Mouse (Mus musculus) lung, adult 2 months (tissue): Measurements from ENCODE around the gene Pex14. TPM values are rescaled to one million over a fixed set of nuclear protein-coding genes. Genes with fewer than 3 reads are reported as not detected.

Experiments
- DNase-seq: peaks from one replicate; pipeline ENCODE4 v3.0.0; 2022
- H3K4me1 ChIP-seq: fragments of 200-500 bp; 2 replicates; pipeline ENCODE4 v1.6.1; 2011; ENCODE audit warnings: low read length; ENCODE audit not compliant: control insufficient read depth, insufficient read depth
- H3K4me3 ChIP-seq: fragments of 200-500 bp; replicated peaks from 2 replicates; pipeline ENCODE3; 2011; ENCODE audit warnings: low read depth, mild to moderate bottlenecking, control low read depth, low read length; ENCODE audit errors: extremely low read depth
- CTCF ChIP-seq: fragments of 200-500 bp; IDR thresholded peaks from 2 replicates; pipeline ENCODE4 v1.5.1; 2011; ENCODE audit warnings: mild to moderate bottlenecking, low read length, control low read depth; ENCODE audit not compliant: insufficient read depth
- POLR2A ChIP-seq: fragments of 200-500 bp; IDR thresholded peaks from 2 replicates; pipeline ENCODE4 v1.6.1; 2011; ENCODE audit warnings: low read depth, mild to moderate bottlenecking, control low read depth, low read length, borderline replicate concordance; ENCODE audit errors: extremely low read depth
- WGBS: fragments of 180-500 bp; shearing (Covaris S2); methylation state at CpG from one replicate; pipeline ENCODE4 v1.1.7; 2018; 5-methylcytosine and 5-hydroxymethylcytosine counted together
- polyA plus RNA-seq: library from polyadenylated mRNA; depleted of rRNA; stranded (reverse); fragments of >200 nt; gene quantifications from 2 replicates; pipeline ENCODE4 v1.2.3, GENCODE M21; 2012

Gene Pex14
- polyA plus RNA-seq, 1 experiment = 39.2 TPM

DNA sequence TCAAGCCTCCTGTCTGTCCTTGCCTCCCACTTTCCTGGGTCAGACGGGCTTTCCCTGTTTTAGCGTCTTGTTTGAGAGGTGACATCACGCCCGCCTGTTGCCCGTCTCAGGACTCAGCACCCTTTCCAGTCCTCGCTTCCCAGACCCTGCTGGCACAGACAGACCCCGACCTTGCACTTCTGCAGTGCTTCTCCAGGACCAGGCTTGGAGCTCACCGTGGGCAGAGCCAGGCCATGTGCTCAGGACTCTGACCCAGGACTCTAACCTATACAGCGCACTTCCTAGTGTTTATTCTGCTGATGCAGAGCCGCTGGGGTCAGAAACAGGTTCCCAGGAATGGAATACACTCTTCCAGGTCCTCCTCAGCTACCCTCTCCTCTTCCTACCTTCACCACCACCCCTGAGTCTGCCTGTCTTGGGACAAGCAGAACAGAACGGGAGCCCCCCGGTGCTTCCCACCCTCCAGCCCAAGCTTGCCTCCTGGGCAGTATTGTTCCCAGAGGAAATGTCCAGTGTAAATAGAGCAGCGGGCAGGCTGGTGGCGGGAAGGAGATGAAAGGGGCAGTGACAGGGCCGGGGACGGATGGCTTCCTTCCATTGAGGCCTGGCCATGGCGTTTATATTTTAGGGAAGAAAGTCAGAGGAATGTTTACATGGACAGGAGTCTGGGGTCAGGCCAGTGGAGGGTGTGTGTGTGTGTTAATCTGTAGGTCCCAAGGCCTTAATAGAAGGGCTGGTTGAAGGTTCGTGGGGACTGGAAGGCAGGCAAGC is 173.9 kb downstream of the Pex14 start:
- WGBS = 35% methylated on average over 18 of the region's 18 CpGs
- Histone ChIP-seq H3K4me3 (no peak overlapping the region), H3K4me1 (peaks cover 49% of the 10 kb centered on the region)
- TF ChIP-seq CTCF = no peak
- no peak for TF ChIP-seq POLR2A
- DNase-seq = no peak

DNA sequence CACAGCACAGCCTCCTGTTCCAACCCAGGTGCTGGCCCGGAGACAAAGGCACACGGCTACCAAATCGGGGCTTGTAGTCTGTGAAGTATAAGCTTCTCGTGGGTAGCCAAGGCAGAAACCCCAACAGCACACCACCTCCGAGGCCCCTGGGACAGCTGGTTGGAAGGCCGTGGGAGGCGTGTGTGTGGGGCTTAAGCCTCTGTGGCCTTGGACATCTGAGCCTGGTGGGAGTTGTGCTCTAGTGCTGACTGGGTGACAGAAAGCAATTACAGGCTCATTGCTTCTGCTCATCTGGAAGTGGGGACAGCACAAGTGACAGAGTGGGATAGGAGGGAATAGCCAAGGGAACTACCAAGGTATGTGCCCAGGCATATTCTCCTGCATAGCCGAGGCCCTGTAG is 175.7 kb downstream of the Pex14 start:
- WGBS = 52% methylated on average over 8 of the region's 8 CpGs
- no peak for DNase-seq
- no peak for TF ChIP-seq CTCF
- TF ChIP-seq POLR2A = no peak
- Histone ChIP-seq H3K4me1 (peaks cover 60% of the 10 kb centered on the region), H3K4me3 (no peak overlapping the region)

DNA sequence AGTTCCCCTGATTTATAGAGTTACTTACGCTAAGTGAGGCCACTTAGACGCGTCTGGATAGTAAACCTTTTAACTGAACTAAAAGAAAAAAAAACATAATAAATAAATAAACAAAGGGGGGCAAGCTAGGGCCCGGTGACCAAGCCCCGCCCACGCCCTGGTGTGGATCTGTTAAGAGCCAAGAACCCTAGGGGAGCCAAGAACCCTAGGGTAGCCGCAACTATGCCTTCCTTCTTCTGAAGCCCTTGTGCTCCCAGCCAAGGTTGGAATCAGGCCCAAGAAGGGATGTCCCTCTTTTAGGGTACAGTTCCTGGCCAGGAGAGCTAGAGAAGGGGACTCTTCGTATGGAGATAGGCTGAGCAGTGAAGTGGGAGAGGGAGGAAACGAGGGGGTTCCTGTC is 176.3 kb downstream of the Pex14 start:
- H3K4me3 ChIP-seq = no peak overlapping the region
- TF ChIP-seq POLR2A (no peak), CTCF (no peak)
- DNase-seq = no peak
- WGBS = 42% methylated on average over 9 of the region's 9 CpGs
- peaks cover 58% of the 10 kb centered on the region for H3K4me1 ChIP-seq

DNA sequence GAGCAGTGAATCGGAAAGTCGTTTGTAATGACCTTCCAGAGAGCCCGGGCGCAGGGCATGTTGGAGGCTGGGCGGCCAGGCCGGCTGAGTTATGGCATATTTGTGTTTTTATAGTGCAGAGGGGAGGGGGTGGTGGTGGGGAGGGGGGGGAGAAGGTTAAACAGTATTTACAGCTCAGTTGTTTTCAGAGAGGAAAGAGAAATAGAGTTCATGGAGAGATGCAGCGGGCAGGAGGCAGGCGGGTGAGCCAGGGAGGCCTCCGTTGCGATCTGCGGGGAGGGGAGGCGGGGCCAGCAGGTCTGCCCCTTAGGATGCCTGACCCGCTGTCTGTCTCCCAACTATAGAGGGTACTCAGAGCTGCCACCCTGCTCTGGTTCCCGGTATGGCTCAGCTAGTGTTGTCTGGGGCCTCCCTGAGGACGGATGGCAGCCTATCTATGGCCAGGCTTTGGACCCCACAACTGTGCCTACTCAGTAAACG is 177.4 kb downstream of the Pex14 start:
- H3K4me3 ChIP-seq = no peak overlapping the region
- peaks cover 53% of the 10 kb centered on the region for H3K4me1 ChIP-seq
- TF ChIP-seq CTCF (no peak), POLR2A (no peak)
- WGBS = 35% methylated on average over 16 of the region's 16 CpGs
- DNase-seq = no peak

DNA sequence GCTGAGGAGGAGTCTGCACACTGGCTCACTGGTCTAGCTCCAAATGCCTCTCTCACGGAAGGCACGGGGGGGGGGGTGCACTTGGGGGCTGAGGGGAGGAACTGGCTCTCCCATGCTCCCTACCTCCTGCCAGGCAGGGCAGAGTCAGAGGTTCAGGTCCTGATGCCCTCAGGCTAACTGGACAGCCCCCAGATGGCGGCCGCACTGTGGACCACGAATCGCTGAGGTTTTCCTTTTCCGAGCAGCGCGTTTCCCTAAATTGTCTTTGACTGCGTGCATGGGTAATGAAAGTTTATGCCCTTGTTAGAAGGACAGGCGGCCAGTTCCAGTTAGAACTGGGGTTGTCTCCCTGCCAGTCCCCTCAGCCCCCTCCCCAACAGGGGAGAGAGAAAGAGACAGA is 179.1 kb downstream of the Pex14 start:
- Histone ChIP-seq H3K4me1 (peaks cover 41% of the 10 kb centered on the region), H3K4me3 (no peak overlapping the region)
- DNase-seq = no peak
- TF ChIP-seq CTCF (no peak), POLR2A (no peak)
- WGBS = 45% methylated on average over 11 of the region's 11 CpGs

DNA sequence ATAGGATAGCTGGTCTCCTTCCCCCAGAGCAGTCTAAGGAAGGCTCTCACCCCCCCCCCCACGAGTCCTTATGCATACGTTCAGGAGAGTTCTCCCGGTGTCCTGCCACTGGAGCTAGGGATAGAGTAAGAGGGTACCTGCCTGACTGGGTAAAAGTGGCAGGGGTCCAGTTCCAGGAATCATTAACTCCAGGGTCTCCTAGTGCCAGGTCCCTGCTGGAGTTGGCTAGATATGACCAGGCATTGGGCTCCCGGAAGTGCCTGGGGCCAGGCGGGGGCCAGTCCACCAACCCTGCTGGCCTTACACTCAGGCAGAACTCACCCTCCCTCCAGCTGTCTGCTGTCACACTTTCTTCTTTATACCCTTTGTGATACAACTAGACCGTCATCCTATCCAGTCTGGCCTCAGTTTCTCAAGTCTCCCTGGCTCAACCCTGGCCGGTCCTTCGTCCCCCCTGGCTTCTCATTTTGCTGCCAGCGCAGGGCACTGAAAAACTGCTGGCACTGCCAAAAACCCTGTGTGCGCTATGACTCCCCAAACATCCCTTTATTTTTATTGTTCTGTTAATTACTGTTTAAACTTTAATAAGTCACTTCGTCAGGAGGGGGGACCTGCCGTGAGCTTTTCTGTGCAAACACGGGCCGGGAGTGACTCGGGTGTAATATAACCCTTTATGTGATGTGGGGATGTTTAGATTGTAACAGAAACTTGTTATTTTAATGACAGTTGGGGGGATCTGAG is 180.8 kb downstream of the Pex14 start:
- 46% methylated on average over 15 of the region's 15 CpGs for WGBS
- no peak for DNase-seq
- TF ChIP-seq POLR2A = no peak
- no peak for TF ChIP-seq CTCF
- no peak overlapping the region for H3K4me3 ChIP-seq
- H3K4me1 ChIP-seq = peaks cover 39% of the 10 kb centered on the region

DNA sequence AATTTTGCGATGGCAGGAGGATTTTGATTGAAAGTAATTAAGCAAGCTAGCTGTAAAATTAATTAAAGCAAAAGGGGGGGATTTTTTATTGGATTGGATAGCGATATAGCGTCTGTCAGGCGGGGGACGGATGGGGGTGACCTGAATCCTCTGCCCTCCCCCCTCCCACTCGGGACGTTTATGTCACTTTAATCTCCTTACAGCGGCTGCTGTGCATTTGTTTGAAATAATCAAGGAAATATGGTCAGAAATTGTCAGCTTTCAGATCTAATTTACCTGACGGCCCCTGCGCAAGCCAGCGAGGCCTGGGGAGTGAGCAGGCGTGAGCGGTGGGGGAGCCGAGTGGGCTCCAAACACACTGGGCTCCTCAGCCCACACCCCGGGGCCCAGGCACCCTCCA is 183.8 kb downstream of the Pex14 start:
- 89% methylated on average over 15 of the region's 15 CpGs for WGBS
- no peak for TF ChIP-seq CTCF
- no peak for TF ChIP-seq POLR2A
- peaks cover 59% of the 10 kb centered on the region for H3K4me1 ChIP-seq
- no peak overlapping the region for H3K4me3 ChIP-seq
- DNase-seq = no peak

DNA sequence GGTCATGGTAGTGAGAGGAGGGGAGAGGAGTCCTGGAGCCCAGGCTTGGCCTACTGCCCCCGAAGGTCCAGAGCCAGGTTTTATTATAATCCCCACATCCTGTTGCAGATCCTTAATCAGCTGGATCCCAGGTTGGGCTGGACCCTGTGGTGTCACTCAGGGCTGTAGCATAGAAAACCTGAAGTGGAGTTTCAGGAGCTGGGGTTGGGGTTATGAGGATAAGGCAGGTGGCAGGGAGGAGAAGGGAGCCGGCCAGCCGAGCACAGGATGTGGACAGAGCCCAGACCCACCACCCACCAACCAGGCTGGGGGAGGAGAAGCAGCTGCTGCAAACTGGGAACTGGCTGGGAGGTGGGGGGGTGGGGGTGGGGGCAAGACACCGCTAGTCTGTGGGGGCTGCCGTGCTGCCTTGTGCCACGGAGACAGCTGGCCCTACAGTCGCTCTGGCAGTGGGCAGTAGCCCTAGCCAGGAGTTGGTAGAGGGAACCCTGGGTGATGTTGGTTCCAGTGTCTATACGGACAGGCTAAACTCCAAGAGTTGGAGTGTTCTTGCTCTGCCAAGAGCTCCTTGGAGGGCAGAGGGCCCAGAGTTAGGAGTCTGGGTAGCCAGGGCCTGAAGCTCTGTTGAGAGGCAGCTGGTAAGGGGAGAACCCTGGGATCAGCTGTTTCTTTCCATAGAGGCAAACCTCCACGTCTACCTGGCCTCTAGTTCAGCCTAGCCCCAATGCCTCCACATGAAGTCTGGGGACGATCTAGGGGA is 184.6 kb downstream of the Pex14 start:
- no peak for DNase-seq
- Histone ChIP-seq H3K4me1 (peaks cover 60% of the 10 kb centered on the region), H3K4me3 (no peak overlapping the region)
- WGBS = 48% methylated on average over 10 of the region's 10 CpGs
- no peak for TF ChIP-seq CTCF
- no peak for TF ChIP-seq POLR2A

DNA sequence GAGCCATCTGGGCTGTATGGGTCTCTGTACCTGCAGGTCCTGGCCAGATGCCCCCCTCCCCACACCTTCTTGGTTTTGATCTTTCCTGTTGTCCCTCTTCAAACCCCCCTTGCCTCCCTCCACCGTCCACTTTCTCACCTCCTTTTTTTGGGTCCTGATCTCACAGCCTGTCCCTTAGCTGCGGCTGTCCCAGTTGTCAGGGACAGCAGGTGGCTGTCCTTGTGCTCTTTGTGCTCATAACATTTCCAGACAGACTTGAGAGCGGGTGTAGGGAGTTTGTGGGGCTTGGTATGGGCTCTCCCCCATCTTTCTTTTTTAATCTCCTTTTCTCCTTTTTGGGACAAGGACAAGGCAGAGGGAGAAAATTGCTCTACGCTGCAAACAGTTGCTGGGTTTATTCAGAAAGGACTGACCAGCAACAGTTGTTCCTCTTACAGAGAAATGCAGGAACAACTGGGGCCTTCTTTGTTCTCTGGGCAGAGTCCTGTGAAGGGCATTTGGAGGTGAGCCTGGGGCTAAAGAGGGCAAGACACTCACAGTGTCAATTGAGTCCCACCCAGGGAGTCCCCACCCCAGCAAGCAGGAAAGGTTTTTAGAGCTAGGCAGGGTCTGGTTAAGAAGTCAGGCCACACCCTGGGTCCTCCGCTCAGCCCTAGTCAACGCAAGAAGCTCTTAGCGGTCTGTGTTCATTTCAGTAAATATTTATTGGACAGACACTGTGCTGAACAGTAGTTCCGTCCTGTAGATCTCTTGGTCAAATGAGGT is 186.7 kb downstream of the Pex14 start:
- 46% methylated on average over 8 of the region's 8 CpGs for WGBS
- Histone ChIP-seq H3K4me3 (no peak overlapping the region), H3K4me1 (peaks cover 60% of the 10 kb centered on the region)
- TF ChIP-seq POLR2A (no peak), CTCF (no peak)
- DNase-seq = no peak
